Mouse (Mus musculus): ENCODE data around the gene Sprr2h. TPM values are rescaled to one million over a fixed set of nuclear protein-coding genes. Genes with fewer than 3 reads are reported as not detected.

The Sprr2h gene
- polyA plus RNA-seq (2014; fragmentation: Nextera tagmentation; extraction: Ambion mirVana), result not detected in 2 replicates

- no peaks in the 10 kb centered on the region for H3K36me3 ChIP-seq (replicated peaks; ENCODE audit: control insufficient read depth, insufficient read depth, low read depth, low read length)
- no peak for DNase-seq (ENCODE audit: low spot score)
- no peaks in the 10 kb centered on the region for H3K9me3 ChIP-seq (replicated peaks; ENCODE audit: control insufficient read depth, low read length)
- WGBS, result 87% methylated on average over 1 of the region's 1 CpGs
- no peak within 1 kb of the TSS for H3K27ac ChIP-seq (replicated peaks; ENCODE audit: low read depth, low read length)
- ATAC-seq (replicated peaks; ENCODE audit: insufficient number of reproducible peaks, low FRiP score, low TSS enrichment, low read depth), result no peak
- no peak within 1 kb of the TSS for H3K9ac ChIP-seq (replicated peaks; ENCODE audit: low read length)
- H3K4me2 ChIP-seq (ENCODE audit: low read depth, low read length), result no peak within 1 kb of the TSS
- no peak within 1 kb of the TSS for H3K4me3 ChIP-seq (ENCODE audit: low read depth, low read length)
- H3K27me3 ChIP-seq (ENCODE audit: control insufficient read depth, insufficient read depth, low read length), result no peaks in the 10 kb centered on the region
- no peaks in the 10 kb centered on the region for H3K4me1 ChIP-seq (ENCODE audit: control insufficient read depth, insufficient read depth, low read length)
Observed at GRCm38 (mm10) chr3:92385385-92385784, at the start of gene Sprr2h. TSS of gene Sprr2h (plus strand) at chr3:92385685.

- no peak overlapping the region for H3K27ac ChIP-seq (replicated peaks; ENCODE audit: low read depth, low read length)
- H3K36me3 ChIP-seq (replicated peaks; ENCODE audit: control insufficient read depth, insufficient read depth, low read depth, low read length), result no peaks in the 10 kb centered on the region
- no peak overlapping the region for H3K4me3 ChIP-seq (ENCODE audit: low read depth, low read length)
- DNase-seq (ENCODE audit: low spot score) (no peak), ATAC-seq (replicated peaks; ENCODE audit: insufficient number of reproducible peaks, low FRiP score, low TSS enrichment, low read depth) (no peak)
- H3K9me3 ChIP-seq (replicated peaks; ENCODE audit: control insufficient read depth, low read length), result no peaks in the 10 kb centered on the region
- no peak overlapping the region for H3K4me2 ChIP-seq (ENCODE audit: low read depth, low read length)
- H3K27me3 ChIP-seq (ENCODE audit: control insufficient read depth, insufficient read depth, low read length), result no peaks in the 10 kb centered on the region
- no peak overlapping the region for H3K9ac ChIP-seq (replicated peaks; ENCODE audit: low read length)
- no peaks in the 10 kb centered on the region for H3K4me1 ChIP-seq (ENCODE audit: control insufficient read depth, insufficient read depth, low read length)
- 88% methylated on average over 1 of the region's 1 CpGs for WGBS
Observed at GRCm38 (mm10) chr3:92336278-92336677, 49.2 kb upstream of the Sprr2h start.

GRCm38 (mm10) chr3:92338840-92339239 is 46.6 kb upstream of the Sprr2h start, which contains the start of gene Sprr2d:
TSS of gene Sprr2d (plus strand) at chr3:92339140.
- ATAC-seq (replicated peaks; ENCODE audit: insufficient number of reproducible peaks, low FRiP score, low TSS enrichment, low read depth) (no peak), DNase-seq (ENCODE audit: low spot score) (no peak)
- Histone ChIP-seq H3K9me3 (replicated peaks; ENCODE audit: control insufficient read depth, low read length) (no peaks in the 10 kb centered on the region), H3K27me3 (ENCODE audit: control insufficient read depth, insufficient read depth, low read length) (no peaks in the 10 kb centered on the region), H3K4me1 (ENCODE audit: control insufficient read depth, insufficient read depth, low read length) (no peaks in the 10 kb centered on the region), H3K4me3 (ENCODE audit: low read depth, low read length) (no peak within 1 kb of the TSS), H3K36me3 (replicated peaks; ENCODE audit: control insufficient read depth, insufficient read depth, low read depth, low read length) (no peaks in the 10 kb centered on the region), H3K27ac (replicated peaks; ENCODE audit: low read depth, low read length) (no peak within 1 kb of the TSS), H3K9ac (replicated peaks; ENCODE audit: low read length) (no peak within 1 kb of the TSS), H3K4me2 (ENCODE audit: low read depth, low read length) (no peak within 1 kb of the TSS)
- 94% methylated on average over 5 of the region's 5 CpGs for WGBS

GRCm38 (mm10) chr3:92351843-92352242 is 33.6 kb upstream of the Sprr2h start, which contains the start of gene Sprr2e:
TSS of gene Sprr2e (plus strand) at chr3:92352143.
- ATAC-seq (replicated peaks; ENCODE audit: insufficient number of reproducible peaks, low FRiP score, low TSS enrichment, low read depth) (no peak), DNase-seq (ENCODE audit: low spot score) (no peak)
- WGBS, result 86% methylated on average over 2 of the region's 2 CpGs
- no peak within 1 kb of the TSS for H3K4me3 ChIP-seq (ENCODE audit: low read depth, low read length)
- no peaks in the 10 kb centered on the region for H3K4me1 ChIP-seq (ENCODE audit: control insufficient read depth, insufficient read depth, low read length)
- H3K27ac ChIP-seq (replicated peaks; ENCODE audit: low read depth, low read length), result no peak within 1 kb of the TSS
- H3K4me2 ChIP-seq (ENCODE audit: low read depth, low read length), result no peak within 1 kb of the TSS
- no peaks in the 10 kb centered on the region for H3K27me3 ChIP-seq (ENCODE audit: control insufficient read depth, insufficient read depth, low read length)
- no peaks in the 10 kb centered on the region for H3K9me3 ChIP-seq (replicated peaks; ENCODE audit: control insufficient read depth, low read length)
- no peak within 1 kb of the TSS for H3K9ac ChIP-seq (replicated peaks; ENCODE audit: low read length)
- H3K36me3 ChIP-seq (replicated peaks; ENCODE audit: control insufficient read depth, insufficient read depth, low read depth, low read length), result no peaks in the 10 kb centered on the region

GRCm38 (mm10) chr3:92361619-92362018 is 23.9 kb upstream of the Sprr2h start:
- ATAC-seq (replicated peaks; ENCODE audit: insufficient number of reproducible peaks, low FRiP score, low TSS enrichment, low read depth), result no peak
- Histone ChIP-seq H3K27me3 (ENCODE audit: control insufficient read depth, insufficient read depth, low read length) (no peaks in the 10 kb centered on the region), H3K27ac (replicated peaks; ENCODE audit: low read depth, low read length) (no peak overlapping the region), H3K4me2 (ENCODE audit: low read depth, low read length) (no peak overlapping the region), H3K9ac (replicated peaks; ENCODE audit: low read length) (no peak overlapping the region), H3K4me3 (ENCODE audit: low read depth, low read length) (no peak overlapping the region), H3K4me1 (ENCODE audit: control insufficient read depth, insufficient read depth, low read length) (no peaks in the 10 kb centered on the region), H3K36me3 (replicated peaks; ENCODE audit: control insufficient read depth, insufficient read depth, low read depth, low read length) (no peaks in the 10 kb centered on the region), H3K9me3 (replicated peaks; ENCODE audit: control insufficient read depth, low read length) (no peaks in the 10 kb centered on the region)
- DNase-seq (ENCODE audit: low spot score), result no peak

- H3K27ac ChIP-seq (replicated peaks; ENCODE audit: low read depth, low read length), result no peak within 1 kb of the TSS
- no peak for DNase-seq (ENCODE audit: low spot score)
- H3K4me1 ChIP-seq (ENCODE audit: control insufficient read depth, insufficient read depth, low read length), result no peaks in the 10 kb centered on the region
- no peaks in the 10 kb centered on the region for H3K27me3 ChIP-seq (ENCODE audit: control insufficient read depth, insufficient read depth, low read length)
- no peak within 1 kb of the TSS for H3K9ac ChIP-seq (replicated peaks; ENCODE audit: low read length)
- H3K9me3 ChIP-seq (replicated peaks; ENCODE audit: control insufficient read depth, low read length), result no peaks in the 10 kb centered on the region
- H3K36me3 ChIP-seq (replicated peaks; ENCODE audit: control insufficient read depth, insufficient read depth, low read depth, low read length), result no peaks in the 10 kb centered on the region
- 70% methylated on average over 3 of the region's 3 CpGs for WGBS
- no peak within 1 kb of the TSS for H3K4me3 ChIP-seq (ENCODE audit: low read depth, low read length)
- no peak within 1 kb of the TSS for H3K4me2 ChIP-seq (ENCODE audit: low read depth, low read length)
- ATAC-seq (replicated peaks; ENCODE audit: insufficient number of reproducible peaks, low FRiP score, low TSS enrichment, low read depth), result no peak
Observed at GRCm38 (mm10) chr3:92364887-92365286, 20.6 kb upstream of the Sprr2h start, which contains the start of gene Sprr2f. TSS of gene Sprr2f (plus strand) at chr3:92365187.

GRCm38 (mm10) chr3:92373613-92374012 is 11.9 kb upstream of the Sprr2h start:
- no peak for DNase-seq (ENCODE audit: low spot score)
- no peak for ATAC-seq (replicated peaks; ENCODE audit: insufficient number of reproducible peaks, low FRiP score, low TSS enrichment, low read depth)
- Histone ChIP-seq H3K27ac (replicated peaks; ENCODE audit: low read depth, low read length) (no peak overlapping the region), H3K27me3 (ENCODE audit: control insufficient read depth, insufficient read depth, low read length) (no peaks in the 10 kb centered on the region), H3K9me3 (replicated peaks; ENCODE audit: control insufficient read depth, low read length) (no peaks in the 10 kb centered on the region), H3K4me3 (ENCODE audit: low read depth, low read length) (no peak overlapping the region), H3K4me2 (ENCODE audit: low read depth, low read length) (no peak overlapping the region), H3K36me3 (replicated peaks; ENCODE audit: control insufficient read depth, insufficient read depth, low read depth, low read length) (no peaks in the 10 kb centered on the region), H3K4me1 (ENCODE audit: control insufficient read depth, insufficient read depth, low read length) (no peaks in the 10 kb centered on the region), H3K9ac (replicated peaks; ENCODE audit: low read length) (no peak overlapping the region)
- 81% methylated on average over 2 of the region's 2 CpGs for whole genome bisulfite sequencing

- WGBS, result 44% methylated on average over 1 of the region's 1 CpGs
- no peak overlapping the region for H3K4me3 ChIP-seq (ENCODE audit: low read depth, low read length)
Observed at GRCm38 (mm10) chr3:92394301-92394700, 8.8 kb downstream of the Sprr2h start.

More at GRCm38 (mm10) chr3:92394301-92394700, 8.8 kb downstream of the Sprr2h start:
- Histone ChIP-seq H3K4me1 (ENCODE audit: control insufficient read depth, insufficient read depth, low read length) (no peaks in the 10 kb centered on the region), H3K9ac (replicated peaks; ENCODE audit: low read length) (no peak overlapping the region), H3K4me2 (ENCODE audit: low read depth, low read length) (no peak overlapping the region), H3K27ac (replicated peaks; ENCODE audit: low read depth, low read length) (no peak overlapping the region), H3K27me3 (ENCODE audit: control insufficient read depth, insufficient read depth, low read length) (no peaks in the 10 kb centered on the region), H3K9me3 (replicated peaks; ENCODE audit: control insufficient read depth, low read length) (no peaks in the 10 kb centered on the region), H3K36me3 (replicated peaks; ENCODE audit: control insufficient read depth, insufficient read depth, low read depth, low read length) (no peaks in the 10 kb centered on the region)
- ATAC-seq (replicated peaks; ENCODE audit: insufficient number of reproducible peaks, low FRiP score, low TSS enrichment, low read depth) (no peak), DNase-seq (ENCODE audit: low spot score) (no peak)

Measured in embryonic facial prominence, embryonic 11.5 days (tissue).